Mouse (Mus musculus): ENCODE results near the gene Etfbkmt. TPM values are rescaled to one million over a fixed set of nuclear protein-coding genes. Genes with fewer than 3 reads are reported as not detected.
"Not testable (repeated sequence)": the region's sequence is repeated elsewhere in the genome, so short reads cannot be mapped to it uniquely, and the experiment has no call there.

The Etfbkmt gene
- total and polyA plus RNA-seq, 2 experiments from 2014 or later: 4.9 to 6.6 TPM

DNA sequence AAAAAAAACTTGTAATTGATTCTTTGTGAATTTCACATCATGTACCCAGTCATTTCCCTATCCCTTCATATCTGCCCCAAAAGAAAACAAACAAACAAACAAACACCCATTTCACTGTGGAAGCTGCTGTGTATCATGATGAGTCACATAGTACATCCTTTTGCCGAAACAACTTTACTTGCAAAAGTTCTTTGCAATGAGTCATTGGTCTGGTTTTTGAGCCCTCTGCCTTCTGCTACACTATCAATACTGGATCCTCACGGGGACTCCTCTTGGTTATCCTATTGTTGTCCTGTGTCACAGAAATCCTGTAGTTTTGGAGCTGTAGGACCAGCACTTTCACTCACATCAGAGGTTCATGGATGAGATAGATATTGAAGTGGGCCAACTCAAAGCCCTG lies 30.7 kb upstream of the Etfbkmt start:
- Histone ChIP-seq H3K4me1 (ENCODE audit: insufficient read depth, low read length) (no peaks in the 10 kb centered on the region), H3K9me3 (ENCODE audit: low read length) (no peaks in the 10 kb centered on the region), H3K27ac (no peak overlapping the region), H3K4me3 (ENCODE audit: low read length) (no peak overlapping the region), H3K9ac (replicated peaks; ENCODE audit: low read length) (no peak overlapping the region), H3K36me3 (ENCODE audit: insufficient read depth, low read length) (no peaks in the 10 kb centered on the region), H3K27me3 (ENCODE audit: insufficient read depth, low read length) (no peaks in the 10 kb centered on the region), H3K4me2 (ENCODE audit: low read depth, low read length) (no peak overlapping the region)
- 71% methylated on average over 2 of the region's 2 CpGs for WGBS
- no peak for DNase-seq (ENCODE audit: low spot score)
- no peak for TF ChIP-seq CTCF (IDR thresholded peaks at IDR 0.05; ENCODE audit: low read depth)
- ATAC-seq: no peak

DNA sequence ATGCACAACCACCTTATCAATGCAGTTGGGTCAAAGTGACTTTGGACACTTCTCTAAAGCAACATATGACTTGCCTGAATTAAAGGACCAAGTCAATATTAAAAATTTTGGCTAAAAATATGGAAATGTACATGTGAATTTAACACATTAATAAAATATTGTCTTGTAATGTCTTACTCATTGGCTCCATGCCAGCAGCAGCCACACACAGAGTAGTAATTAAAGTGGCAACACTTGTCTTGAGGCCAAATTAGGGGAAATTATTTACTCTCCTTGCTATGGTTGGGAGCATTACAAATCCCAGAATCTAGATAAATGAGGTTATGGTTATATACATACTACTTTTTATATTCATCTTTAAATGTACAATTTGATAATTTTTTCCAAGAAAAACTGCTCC lies 22.7 kb upstream of the Etfbkmt start:
- no peak overlapping the region for H3K27ac ChIP-seq
- no peaks in the 10 kb centered on the region for H3K36me3 ChIP-seq (ENCODE audit: insufficient read depth, low read length)
- no peak overlapping the region for H3K9ac ChIP-seq (replicated peaks; ENCODE audit: low read length)
- no peak for DNase-seq (ENCODE audit: low spot score)
- H3K4me3 ChIP-seq (ENCODE audit: low read length): no peak overlapping the region
- H3K27me3 ChIP-seq (ENCODE audit: insufficient read depth, low read length): no peaks in the 10 kb centered on the region
- H3K4me1 ChIP-seq (ENCODE audit: insufficient read depth, low read length): no peaks in the 10 kb centered on the region
- no peak for ATAC-seq
- TF ChIP-seq CTCF (IDR thresholded peaks at IDR 0.05; ENCODE audit: low read depth): no peak
- no peaks in the 10 kb centered on the region for H3K9me3 ChIP-seq (ENCODE audit: low read length)
- H3K4me2 ChIP-seq (ENCODE audit: low read depth, low read length): no peak overlapping the region

DNA sequence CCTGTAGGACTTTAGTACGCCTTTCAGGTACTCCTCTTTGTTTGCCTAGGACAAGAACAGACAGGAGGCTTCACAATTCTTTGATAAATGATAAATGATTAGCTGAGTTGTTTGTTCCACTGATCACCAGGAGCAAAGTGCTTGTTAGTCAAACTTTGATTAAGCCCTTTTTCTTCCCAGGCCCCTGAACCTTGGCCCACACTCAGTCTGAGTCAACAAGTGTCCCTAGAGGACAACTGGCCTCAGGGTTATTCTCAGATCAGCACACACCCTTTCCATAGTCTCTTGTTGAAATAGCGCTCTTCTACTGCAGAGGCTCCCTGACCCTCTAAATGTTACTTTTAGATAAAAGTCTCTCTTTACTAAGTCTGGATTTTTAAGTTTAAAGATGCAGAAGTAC lies 20.7 kb upstream of the Etfbkmt start:
- Histone ChIP-seq H3K4me3 (ENCODE audit: low read length) (no peak overlapping the region), H3K4me2 (ENCODE audit: low read depth, low read length) (no peak overlapping the region), H3K36me3 (ENCODE audit: insufficient read depth, low read length) (no peaks in the 10 kb centered on the region), H3K9me3 (ENCODE audit: low read length) (no peaks in the 10 kb centered on the region), H3K4me1 (ENCODE audit: insufficient read depth, low read length) (no peaks in the 10 kb centered on the region), H3K27ac (no peak overlapping the region), H3K9ac (replicated peaks; ENCODE audit: low read length) (no peak overlapping the region), H3K27me3 (ENCODE audit: insufficient read depth, low read length) (no peaks in the 10 kb centered on the region)
- WGBS: 66% methylated on average over 2 of the region's 2 CpGs
- no peak for DNase-seq (ENCODE audit: low spot score)
- ATAC-seq: no peak
- no peak for TF ChIP-seq CTCF (IDR thresholded peaks at IDR 0.05; ENCODE audit: low read depth)

DNA sequence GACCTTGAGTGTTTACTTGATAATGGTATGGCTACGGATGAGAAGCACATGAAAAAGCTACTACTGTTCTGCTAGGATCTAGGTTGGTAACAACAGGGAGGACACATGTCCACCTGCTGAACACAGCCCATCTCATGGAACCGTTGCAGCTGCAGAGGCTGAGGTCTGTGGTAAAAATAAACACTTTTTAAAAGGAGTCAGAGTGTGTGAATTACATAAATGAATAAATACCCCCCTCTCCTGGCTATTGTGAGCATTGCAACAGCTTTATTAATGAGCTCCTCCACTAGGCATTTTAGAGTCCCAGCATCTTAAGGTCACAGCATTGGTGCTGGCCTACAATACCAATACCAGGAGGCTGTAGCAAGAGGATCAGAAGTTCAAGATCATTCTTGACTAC lies 19.8 kb upstream of the Etfbkmt start:
- no peaks in the 10 kb centered on the region for H3K27me3 ChIP-seq (ENCODE audit: insufficient read depth, low read length)
- 37% methylated on average over 2 of the region's 2 CpGs for WGBS
- H3K36me3 ChIP-seq (ENCODE audit: insufficient read depth, low read length): no peaks in the 10 kb centered on the region
- no peak overlapping the region for H3K4me2 ChIP-seq (ENCODE audit: low read depth, low read length)
- H3K4me3 ChIP-seq (ENCODE audit: low read length): no peak overlapping the region
- no peaks in the 10 kb centered on the region for H3K9me3 ChIP-seq (ENCODE audit: low read length)
- no peaks in the 10 kb centered on the region for H3K4me1 ChIP-seq (ENCODE audit: insufficient read depth, low read length)
- H3K27ac ChIP-seq: no peak overlapping the region
- H3K9ac ChIP-seq (replicated peaks; ENCODE audit: low read length): no peak overlapping the region
- peak; percentile 88 for DNase-seq (ENCODE audit: low spot score)
- peak; percentile 83 for TF ChIP-seq CTCF (IDR thresholded peaks at IDR 0.05; ENCODE audit: low read depth)
- peak; percentile 83 for ATAC-seq

DNA sequence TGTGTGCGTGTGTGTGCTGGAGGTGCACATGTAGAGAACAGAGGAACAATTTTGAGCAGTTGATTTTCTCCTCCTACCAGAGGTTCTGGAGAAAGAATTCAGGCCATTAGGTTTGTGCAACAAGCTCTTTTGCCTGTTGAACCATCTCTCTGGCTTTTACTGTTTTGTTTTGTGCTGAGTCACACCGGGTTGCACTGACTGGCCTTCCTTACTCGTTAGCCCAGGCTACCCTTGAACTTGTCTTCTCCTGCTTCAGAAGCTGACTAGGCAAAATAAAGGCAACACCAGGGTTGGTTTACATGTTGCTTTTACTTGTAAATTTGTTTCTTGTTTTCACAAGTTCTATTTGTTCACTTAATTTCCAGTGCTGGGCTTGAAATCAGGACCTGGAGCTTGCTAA lies 16.6 kb upstream of the Etfbkmt start:
- H3K27ac ChIP-seq: no peak overlapping the region
- H3K36me3 ChIP-seq (ENCODE audit: insufficient read depth, low read length): no peaks in the 10 kb centered on the region
- DNase-seq (ENCODE audit: low spot score) (no peak), ATAC-seq (no peak)
- H3K27me3 ChIP-seq (ENCODE audit: insufficient read depth, low read length): no peaks in the 10 kb centered on the region
- no peak overlapping the region for H3K4me3 ChIP-seq (ENCODE audit: low read length)
- no peaks in the 10 kb centered on the region for H3K4me1 ChIP-seq (ENCODE audit: insufficient read depth, low read length)
- no peak overlapping the region for H3K9ac ChIP-seq (replicated peaks; ENCODE audit: low read length)
- H3K9me3 ChIP-seq (ENCODE audit: low read length): no peaks in the 10 kb centered on the region
- whole genome bisulfite sequencing: 84% methylated on average over 3 of the region's 3 CpGs
- no peak for TF ChIP-seq CTCF (IDR thresholded peaks at IDR 0.05; ENCODE audit: low read depth)
- H3K4me2 ChIP-seq (ENCODE audit: low read depth, low read length): no peak overlapping the region

DNA sequence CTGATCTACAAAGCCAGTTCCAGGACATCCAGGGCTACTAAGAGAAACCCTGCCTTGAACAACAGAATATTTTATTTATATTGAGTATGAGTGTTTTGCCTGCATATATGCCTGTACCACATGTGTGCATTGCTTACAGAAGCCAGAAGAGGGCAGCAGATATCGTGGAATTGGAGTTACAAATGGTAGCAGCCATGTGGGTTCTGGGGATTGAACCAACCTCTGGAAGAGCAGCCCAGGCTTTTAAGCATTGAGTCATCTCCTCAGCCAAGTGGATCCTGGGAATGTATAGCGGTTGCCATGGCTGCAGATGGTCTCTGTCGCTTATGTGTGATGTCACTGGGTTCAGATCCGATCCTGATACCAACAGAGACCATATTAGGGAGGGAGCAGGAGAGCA lies 13.0 kb upstream of the Etfbkmt start:
- H3K4me3 ChIP-seq (ENCODE audit: low read length): no peak overlapping the region
- DNase-seq (ENCODE audit: low spot score) (peak; percentile 46), ATAC-seq (peak; percentile 45; the same call in 1 of the 2 replicates)
- H3K4me2 ChIP-seq (ENCODE audit: low read depth, low read length): no peak overlapping the region
- H3K9ac ChIP-seq (replicated peaks; ENCODE audit: low read length): no peak overlapping the region
- H3K27me3 ChIP-seq (ENCODE audit: insufficient read depth, low read length): no peaks in the 10 kb centered on the region
- H3K36me3 ChIP-seq (ENCODE audit: insufficient read depth, low read length): no peaks in the 10 kb centered on the region
- H3K27ac ChIP-seq: no peak overlapping the region
- no peaks in the 10 kb centered on the region for H3K9me3 ChIP-seq (ENCODE audit: low read length)
- WGBS: 61% methylated on average over 4 of the region's 4 CpGs
- H3K4me1 ChIP-seq (ENCODE audit: insufficient read depth, low read length): no peaks in the 10 kb centered on the region
- TF ChIP-seq CTCF (IDR thresholded peaks at IDR 0.05; ENCODE audit: low read depth): peak; percentile 58

DNA sequence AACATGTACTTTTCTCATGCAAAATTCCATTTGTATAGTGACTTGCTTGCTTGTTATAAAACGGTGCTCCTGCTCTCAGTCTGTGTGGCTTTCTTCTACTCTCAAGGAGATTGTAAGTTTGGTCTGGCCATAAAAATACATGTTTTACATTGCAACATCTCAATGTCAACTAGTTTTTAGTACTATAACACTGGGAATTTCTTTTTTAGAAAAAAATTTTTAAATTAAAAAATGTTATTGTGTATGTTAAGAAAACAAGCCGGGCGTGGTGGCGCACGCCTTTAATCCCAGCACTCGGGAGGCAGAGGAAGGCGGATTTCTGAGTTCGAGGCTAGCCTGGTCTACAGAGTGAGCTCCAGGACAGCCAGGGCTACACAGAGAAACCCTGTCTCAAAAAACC lies 9.8 kb upstream of the Etfbkmt start, which contains the start of gene Gm10203:
Gm10203 (plus strand) TSS at position 301 of the 400 bp plus-strand sequence.
- not testable (repeated sequence) for H3K4me2 ChIP-seq (ENCODE audit: low read depth, low read length); H3K4me3 ChIP-seq (ENCODE audit: low read length); H3K27ac ChIP-seq; H3K9ac ChIP-seq (replicated peaks; ENCODE audit: low read length); H3K27me3 ChIP-seq (ENCODE audit: insufficient read depth, low read length); H3K36me3 ChIP-seq (ENCODE audit: insufficient read depth, low read length); H3K9me3 ChIP-seq (ENCODE audit: low read length); ATAC-seq; H3K4me1 ChIP-seq (ENCODE audit: insufficient read depth, low read length); DNase-seq (ENCODE audit: low spot score)
- 83% methylated on average over 8 of the region's 8 CpGs for WGBS

Data from hindbrain, postnatal 0 days (tissue).